Mouse (Mus musculus): ENCODE measurements around the gene Slc4a3. TPM values are rescaled to one million over a fixed set of nuclear protein-coding genes. Genes with fewer than 3 reads are reported as not detected.

The Slc4a3 gene
- polyA plus RNA-seq, 1 experiment from 2014 or later: 37.7 TPM

- Histone ChIP-seq H3K4me2 (replicated peaks) (no peak overlapping the region), H3K27me3 (no peaks in the 10 kb centered on the region), H3K9me3 (no peaks in the 10 kb centered on the region), H3K36me3 (peaks cover 78% of the 10 kb centered on the region), H3K9ac (no peak overlapping the region), H3K27ac (no peak overlapping the region), H3K4me3 (no peak overlapping the region), H3K4me1 (peaks cover 14% of the 10 kb centered on the region)
- no peak for ATAC-seq (ENCODE audit: low FRiP score, low read depth)
- WGBS: 91% methylated on average over 7 of the region's 7 CpGs
Observed at GRCm38 (mm10) chr1:75555680-75556079, 9.6 kb downstream of the Slc4a3 start.

- Histone ChIP-seq H3K9me3 (no peaks in the 10 kb centered on the region), H3K27me3 (no peaks in the 10 kb centered on the region), H3K4me3 (no peak overlapping the region), H3K4me1 (peaks cover 14% of the 10 kb centered on the region), H3K36me3 (peaks cover 72% of the 10 kb centered on the region), H3K9ac (no peak overlapping the region), H3K4me2 (replicated peaks) (no peak overlapping the region), H3K27ac (no peak overlapping the region)
- no peak for ATAC-seq (ENCODE audit: low FRiP score, low read depth)
- 82% methylated on average over 9 of the region's 9 CpGs for WGBS
Observed at GRCm38 (mm10) chr1:75556143-75556781, 10.2 kb downstream of the Slc4a3 start.

- Histone ChIP-seq H3K9me3 (no peaks in the 10 kb centered on the region), H3K27ac (no peak overlapping the region), H3K36me3 (peaks cover 64% of the 10 kb centered on the region), H3K4me1 (peaks cover 14% of the 10 kb centered on the region), H3K27me3 (no peaks in the 10 kb centered on the region), H3K9ac (no peak overlapping the region), H3K4me2 (replicated peaks) (no peak overlapping the region), H3K4me3 (no peak overlapping the region)
- no peak for ATAC-seq (ENCODE audit: low FRiP score, low read depth)
- 96% methylated on average over 7 of the region's 7 CpGs for WGBS
Observed at GRCm38 (mm10) chr1:75557041-75557440, 11.0 kb downstream of the Slc4a3 start.

DNA sequence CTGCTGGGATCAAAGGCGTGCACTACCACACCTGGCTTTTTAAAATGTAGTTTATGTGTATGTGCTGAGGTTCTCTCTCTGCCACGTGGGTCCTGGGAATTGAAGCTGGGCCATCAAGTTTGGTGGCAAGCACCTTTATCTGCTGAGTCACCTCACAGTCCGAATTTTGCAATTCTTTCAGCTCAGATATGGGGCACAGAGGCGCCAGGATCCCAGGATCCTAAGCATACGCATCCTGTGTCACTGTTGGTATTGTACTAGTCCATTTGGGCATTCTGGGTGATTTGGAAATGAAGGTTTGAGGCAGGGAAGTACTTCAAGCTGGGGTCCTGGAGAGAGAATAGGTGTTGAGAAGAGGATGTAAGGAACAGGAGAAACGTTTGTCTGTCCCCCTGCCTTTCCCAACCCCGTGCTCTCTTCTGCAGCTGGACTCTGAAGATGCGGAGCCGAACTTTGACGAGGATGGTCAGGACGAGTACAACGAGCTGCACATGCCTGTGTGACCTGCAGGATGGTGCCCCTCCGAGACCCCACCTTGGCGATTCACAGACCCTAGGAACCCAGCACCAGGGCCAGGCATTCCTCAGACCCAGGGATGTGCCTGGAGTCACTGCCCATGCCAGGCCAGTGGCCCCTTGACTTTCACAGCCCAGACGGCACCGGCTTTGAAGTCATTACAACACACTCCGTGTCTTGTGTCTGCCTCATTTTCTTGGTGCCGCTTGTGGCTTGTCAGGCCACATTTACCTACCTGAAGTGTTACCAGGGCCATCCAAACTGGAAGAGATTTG is 12.5 kb downstream of the Slc4a3 start:
- H3K4me3 ChIP-seq: no peak overlapping the region
- H3K27ac ChIP-seq: peak overlapping the region; percentile 89
- H3K4me1 ChIP-seq: peaks cover 14% of the 10 kb centered on the region
- peaks cover 7% of the 10 kb centered on the region; the same call in 1 of the 2 replicates for H3K9me3 ChIP-seq
- no peaks in the 10 kb centered on the region for H3K27me3 ChIP-seq
- WGBS: 81% methylated on average over 18 of the region's 18 CpGs
- ATAC-seq (ENCODE audit: low FRiP score, low read depth): no peak
- peak overlapping the region; percentile 48; the same call in 1 of the 2 replicates for H3K9ac ChIP-seq
- H3K4me2 ChIP-seq (replicated peaks): peak overlapping the region; percentile 53
- peaks cover 49% of the 10 kb centered on the region for H3K36me3 ChIP-seq

DNA sequence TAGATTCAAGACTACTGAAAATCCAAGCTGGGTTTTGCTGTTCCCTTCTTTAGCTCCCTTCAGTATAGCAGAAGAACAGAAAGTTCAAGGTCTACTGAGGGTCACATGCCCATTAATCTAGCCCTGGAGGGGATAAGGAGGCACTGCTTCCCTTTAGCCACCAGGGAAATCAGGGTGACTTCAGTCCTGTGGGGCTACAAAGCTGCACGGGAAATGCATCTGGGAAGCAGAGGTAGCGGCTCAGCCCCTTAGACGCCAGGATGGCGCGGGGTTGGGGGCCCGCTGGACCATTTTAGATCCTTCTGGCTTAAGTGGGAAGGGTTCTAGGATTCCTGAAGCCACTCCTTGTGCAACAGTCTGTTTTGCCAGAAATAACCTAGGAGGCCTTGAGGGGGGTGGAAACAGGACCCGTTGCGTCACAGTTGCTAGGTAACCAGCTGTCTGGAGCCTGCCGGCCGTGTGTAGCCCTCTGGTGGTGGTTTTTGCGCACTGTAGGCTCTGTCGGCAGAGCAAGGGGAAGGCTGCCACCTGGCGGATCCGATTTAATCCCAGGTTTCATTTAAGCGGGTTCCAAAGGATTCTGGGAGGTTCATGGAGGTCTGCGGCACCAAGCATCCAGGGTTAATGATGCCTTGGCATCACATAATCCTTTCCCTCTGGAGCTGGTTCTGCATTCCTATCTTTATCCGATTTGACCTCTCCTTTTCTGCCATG is 13.3 kb downstream of the Slc4a3 start:
- Histone ChIP-seq H3K4me3 (no peak overlapping the region), H3K9ac (peak overlapping the region; percentile 48; the same call in 1 of the 2 replicates), H3K27ac (peak overlapping the region; percentile 89), H3K27me3 (no peaks in the 10 kb centered on the region), H3K4me1 (peaks cover 14% of the 10 kb centered on the region), H3K9me3 (peaks cover 7% of the 10 kb centered on the region; the same call in 1 of the 2 replicates), H3K36me3 (peaks cover 41% of the 10 kb centered on the region), H3K4me2 (replicated peaks) (peak overlapping the region; percentile 53)
- ATAC-seq (ENCODE audit: low FRiP score, low read depth): peak; percentile 95
- WGBS: 7% methylated on average over 17 of the region's 17 CpGs

DNA sequence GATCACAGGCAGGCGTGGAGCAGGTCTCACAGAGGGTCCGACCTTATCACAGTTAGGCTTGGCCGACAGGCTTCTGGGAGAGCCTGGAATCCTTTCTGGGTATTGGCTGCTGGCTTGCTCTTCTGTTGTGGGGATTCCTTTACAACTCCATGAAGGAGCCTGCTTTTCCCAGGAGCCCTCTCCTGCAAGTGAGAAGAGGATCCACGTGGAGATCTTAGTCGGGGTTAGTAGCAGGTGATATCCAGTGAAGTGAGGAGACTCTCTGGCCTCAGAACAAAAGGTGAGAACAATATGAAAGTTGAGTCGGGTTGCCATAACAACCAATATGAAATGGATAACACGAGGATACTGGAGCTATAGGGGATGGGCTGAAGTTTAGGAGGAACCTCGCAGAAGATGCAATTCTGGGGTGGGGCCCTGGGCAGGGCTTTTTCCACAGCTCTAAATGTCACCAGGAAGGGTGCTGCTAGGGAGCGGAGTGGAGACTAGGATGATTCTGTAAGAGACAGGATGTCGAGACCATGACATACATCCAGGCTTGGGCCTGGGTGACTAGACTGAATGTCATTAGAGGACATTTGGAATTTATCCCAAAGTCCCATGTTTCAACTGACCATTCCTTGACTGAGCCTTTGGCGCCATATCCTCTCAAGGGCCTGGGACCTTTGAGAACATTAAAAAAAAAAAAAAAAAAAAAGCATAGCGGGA is 14.3 kb downstream of the Slc4a3 start:
- 81% methylated on average over 12 of the region's 12 CpGs for WGBS
- ATAC-seq (ENCODE audit: low FRiP score, low read depth): no peak
- H3K9ac ChIP-seq: peak overlapping the region; percentile 48; the same call in 1 of the 2 replicates

GRCm38 (mm10) chr1:75561221-75561897 is 15.3 kb downstream of the Slc4a3 start:
- Histone ChIP-seq H3K9ac (no peak overlapping the region), H3K4me1 (peaks cover 14% of the 10 kb centered on the region), H3K36me3 (peaks cover 25% of the 10 kb centered on the region), H3K27me3 (no peaks in the 10 kb centered on the region), H3K4me3 (no peak overlapping the region), H3K4me2 (replicated peaks) (no peak overlapping the region), H3K9me3 (peaks cover 7% of the 10 kb centered on the region; the same call in 1 of the 2 replicates), H3K27ac (no peak overlapping the region)
- WGBS: 55% methylated on average over 4 of the region's 4 CpGs
- ATAC-seq (ENCODE audit: low FRiP score, low read depth): no peak

More for the DNA sequence above, 14.3 kb downstream of the Slc4a3 start:
- no peaks in the 10 kb centered on the region for H3K27me3 ChIP-seq
- H3K4me1 ChIP-seq: peaks cover 14% of the 10 kb centered on the region
- H3K4me3 ChIP-seq: no peak overlapping the region
- H3K27ac ChIP-seq: no peak overlapping the region
- H3K4me2 ChIP-seq (replicated peaks): peak overlapping the region; percentile 53; the same call in 1 of the 2 replicates
- H3K9me3 ChIP-seq: peaks cover 7% of the 10 kb centered on the region; the same call in 1 of the 2 replicates
- peaks cover 31% of the 10 kb centered on the region for H3K36me3 ChIP-seq

- no peak for ATAC-seq (ENCODE audit: low FRiP score, low read depth)
- WGBS: 78% methylated on average over 1 of the region's 1 CpGs
- Histone ChIP-seq H3K4me1 (peaks cover 14% of the 10 kb centered on the region), H3K9ac (no peak overlapping the region), H3K4me2 (replicated peaks) (no peak overlapping the region), H3K27me3 (no peaks in the 10 kb centered on the region), H3K36me3 (peaks cover 20% of the 10 kb centered on the region), H3K9me3 (peaks cover 7% of the 10 kb centered on the region; the same call in 1 of the 2 replicates), H3K27ac (no peak overlapping the region), H3K4me3 (no peak overlapping the region)
Observed at GRCm38 (mm10) chr1:75561898-75562238, 15.8 kb downstream of the Slc4a3 start.

DNA sequence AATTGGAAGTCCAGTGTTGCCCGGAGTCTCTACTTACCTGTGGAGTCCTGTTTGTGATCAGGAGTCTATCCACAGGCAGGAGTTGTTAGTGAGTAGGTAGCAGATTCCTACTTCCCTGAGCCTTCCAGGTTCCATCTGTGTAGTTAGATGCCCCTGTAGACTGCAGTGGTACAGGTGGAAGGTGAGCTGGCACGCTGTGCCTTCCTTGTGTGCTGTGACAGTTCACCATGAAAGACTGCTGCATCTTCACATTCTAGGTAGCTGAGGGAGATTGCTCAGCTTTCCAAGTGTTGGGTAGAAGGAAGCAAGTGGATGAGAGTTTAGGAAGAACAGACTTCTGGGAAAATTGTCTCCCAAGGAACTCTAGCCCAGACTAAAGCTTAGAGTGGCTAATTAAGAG is 18.0 kb downstream of the Slc4a3 start:
- Histone ChIP-seq H3K27me3 (no peaks in the 10 kb centered on the region), H3K9me3 (peaks cover 7% of the 10 kb centered on the region; the same call in 1 of the 2 replicates), H3K4me3 (no peak overlapping the region), H3K4me1 (peaks cover 9% of the 10 kb centered on the region), H3K4me2 (replicated peaks) (no peak overlapping the region), H3K9ac (no peak overlapping the region), H3K27ac (no peak overlapping the region), H3K36me3 (no peaks in the 10 kb centered on the region)
- WGBS: 88% methylated on average over 2 of the region's 2 CpGs
- ATAC-seq (ENCODE audit: low FRiP score, low read depth): no peak

GRCm38 (mm10) chr1:75564916-75565315 is 18.9 kb downstream of the Slc4a3 start:
- H3K4me2 ChIP-seq (replicated peaks): no peak overlapping the region
- no peak overlapping the region for H3K9ac ChIP-seq
- H3K4me3 ChIP-seq: no peak overlapping the region
- no peaks in the 10 kb centered on the region for H3K36me3 ChIP-seq
- no peak for ATAC-seq (ENCODE audit: low FRiP score, low read depth)
- no peak overlapping the region for H3K27ac ChIP-seq
- H3K9me3 ChIP-seq: peaks cover 7% of the 10 kb centered on the region; the same call in 1 of the 2 replicates
- WGBS: 66% methylated on average over 5 of the region's 5 CpGs
- peaks cover 3% of the 10 kb centered on the region; the same call in 1 of the 2 replicates for H3K4me1 ChIP-seq
- H3K27me3 ChIP-seq: no peaks in the 10 kb centered on the region

DNA sequence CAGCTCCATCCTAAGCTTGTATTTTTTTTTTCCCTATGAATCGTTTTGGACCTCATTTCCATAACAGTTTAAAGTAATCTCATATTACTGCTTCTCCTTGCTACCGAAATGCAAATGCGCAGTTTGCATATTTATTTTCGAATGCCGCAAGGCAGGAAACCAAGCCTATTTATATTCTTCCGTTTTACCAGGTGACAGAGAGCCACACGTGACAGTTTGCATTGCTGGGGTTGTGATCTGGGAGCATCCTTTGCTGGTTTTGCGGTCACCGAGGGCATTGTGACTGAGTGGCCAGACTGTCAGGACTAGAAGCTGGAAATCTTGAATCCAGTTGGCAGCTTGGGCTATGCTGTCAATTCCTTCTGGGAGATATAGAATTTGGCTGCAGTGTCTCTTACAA is 19.6 kb downstream of the Slc4a3 start:
- H3K36me3 ChIP-seq: no peaks in the 10 kb centered on the region
- no peak overlapping the region for H3K27ac ChIP-seq
- no peaks in the 10 kb centered on the region for H3K4me1 ChIP-seq
- 65% methylated on average over 9 of the region's 9 CpGs for WGBS
- H3K4me3 ChIP-seq: no peak overlapping the region
- no peak for ATAC-seq (ENCODE audit: low FRiP score, low read depth)
- H3K9me3 ChIP-seq: peaks cover 7% of the 10 kb centered on the region; the same call in 1 of the 2 replicates
- no peak overlapping the region for H3K4me2 ChIP-seq (replicated peaks)
- no peak overlapping the region for H3K9ac ChIP-seq
- no peaks in the 10 kb centered on the region for H3K27me3 ChIP-seq

All from limb, embryonic 13.5 days (tissue).